ENCODE assay signal across 15 mouse cellular contexts in the genomic region with DNA sequence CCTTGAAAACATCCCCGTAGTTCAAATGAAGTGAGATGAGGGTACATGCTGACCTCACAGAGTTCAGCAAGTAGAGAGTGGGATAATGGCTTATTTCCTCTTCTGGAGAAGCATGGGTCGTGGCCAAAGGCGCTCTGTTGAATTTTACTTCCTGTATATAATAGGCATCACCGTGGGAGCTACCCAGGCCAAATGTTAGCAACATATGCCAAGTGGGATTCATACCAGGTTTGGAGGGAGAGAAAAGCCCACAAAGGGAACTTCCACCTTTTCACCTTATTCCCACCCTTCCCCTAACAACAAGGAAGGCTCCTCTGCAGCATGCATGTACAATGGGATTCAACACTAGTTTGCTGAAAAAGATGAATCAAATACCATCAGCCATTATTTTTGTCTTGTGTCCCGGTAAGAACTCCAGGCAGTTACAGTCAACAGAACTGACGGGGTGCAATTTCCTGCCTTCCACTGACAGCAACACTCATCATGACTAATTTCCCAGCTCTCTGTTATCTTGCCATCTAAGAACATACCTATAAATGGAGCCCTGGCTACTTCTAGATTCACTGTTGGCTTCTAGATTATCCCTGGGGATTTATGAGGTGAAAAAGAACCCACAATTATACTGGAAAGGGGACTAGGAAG. TPM values are rescaled to one million over a fixed set of nuclear protein-coding genes. Genes with fewer than 3 reads are reported as not detected.
DNase-seq lines count a peak whose midpoint lies in the region; ATAC-seq and TF ChIP-seq lines count a peak whose summit lies in the region.
"Had no signal": no experiment of that assay in that cellular context is flagged by ENCODE, and none has a peak within 500 bp of the region (broad histone marks: within the 10 kb centered on the region; RNA-seq: fewer than 3 reads in every experiment).

No protein-coding gene starts in this region.

- H3K4me2 ChIP-seq in lung, embryonic 16.5 days (ENCODE audit: low read depth, low read length) = no peak overlapping the region
- H3K4me2 ChIP-seq in midbrain, postnatal 0 days (ENCODE audit: low read depth, low read length, poor library complexity, severe bottlenecking) = no peak overlapping the region
- H3K4me2 ChIP-seq: hindbrain, embryonic 13.5 days; intestine, embryonic 15.5 days; neural tube, embryonic 13.5 days had no signal

- H3K9ac ChIP-seq in lung, embryonic 16.5 days (ENCODE audit: low read length) = no peak overlapping the region
- no peak overlapping the region for H3K9ac ChIP-seq in midbrain, postnatal 0 days (replicated peaks; ENCODE audit: low read length, poor library complexity, severe bottlenecking)
- H3K9ac ChIP-seq: hindbrain, embryonic 13.5 days; intestine, embryonic 15.5 days; neural tube, embryonic 13.5 days had no signal

- H3K4me3 ChIP-seq in lung, adult 2 months (replicated peaks; ENCODE audit: extremely low read depth, low read depth, low read length) = no peak overlapping the region
- no peak overlapping the region for H3K4me3 ChIP-seq in lung, embryonic 16.5 days (ENCODE audit: low read length)
- H3K4me3 ChIP-seq in midbrain, postnatal 0 days (ENCODE audit: low read depth, low read length) = no peak overlapping the region
- H3K4me3 ChIP-seq: hindbrain, embryonic 13.5 days; intestine, embryonic 15.5 days; neural tube, embryonic 13.5 days had no signal

- WGBS in lung, adult 2 months = 36% methylated on average over 6 of the region's 6 CpGs
- WGBS in lung, embryonic 16.5 days = 44% methylated on average over 6 of the region's 6 CpGs
- WGBS in midbrain, postnatal 0 days = 84% methylated on average over 6 of the region's 6 CpGs

- TF ChIP-seq CTCF in lung, adult 2 months (IDR thresholded peaks at IDR 0.05; ENCODE audit: insufficient read depth, low read length) = no peak
- TF ChIP-seq CTCF in midbrain, postnatal 0 days (IDR thresholded peaks at IDR 0.05) = no peak

- H3K27ac ChIP-seq in lung, embryonic 16.5 days (ENCODE audit: low read length) = peak overlapping the region; percentile 33
- no peak overlapping the region for H3K27ac ChIP-seq in midbrain, postnatal 0 days (ENCODE audit: low read depth, low read length)
- H3K27ac ChIP-seq: hindbrain, embryonic 13.5 days; intestine, embryonic 15.5 days; neural tube, embryonic 13.5 days had no signal

- H3K27me3 ChIP-seq in lung, embryonic 16.5 days (ENCODE audit: control insufficient read depth, insufficient read depth, low read depth, low read length) = no peaks in the 10 kb centered on the region
- H3K27me3 ChIP-seq in midbrain, postnatal 0 days (ENCODE audit: insufficient read depth, low read length) = no peaks in the 10 kb centered on the region
- H3K27me3 ChIP-seq: hindbrain, embryonic 13.5 days; intestine, embryonic 15.5 days; neural tube, embryonic 13.5 days had no signal

- no peaks in the 10 kb centered on the region for H3K9me3 ChIP-seq in lung, embryonic 16.5 days (ENCODE audit: control insufficient read depth, low read length)
- no peaks in the 10 kb centered on the region for H3K9me3 ChIP-seq in midbrain, postnatal 0 days (ENCODE audit: low read length)
- H3K9me3 ChIP-seq: hindbrain, embryonic 13.5 days; intestine, embryonic 15.5 days; neural tube, embryonic 13.5 days had no signal

- H3K4me1 ChIP-seq in lung, adult 2 months (ENCODE audit: control insufficient read depth, insufficient read depth, low read length) = no peaks in the 10 kb centered on the region
- H3K4me1 ChIP-seq in lung, embryonic 16.5 days (replicated peaks; ENCODE audit: control insufficient read depth, insufficient read depth, low read length) = no peaks in the 10 kb centered on the region
- H3K4me1 ChIP-seq in midbrain, postnatal 0 days (ENCODE audit: insufficient read depth, low read length) = no peaks in the 10 kb centered on the region
- H3K4me1 ChIP-seq: hindbrain, embryonic 13.5 days; intestine, embryonic 15.5 days; neural tube, embryonic 13.5 days had no signal

- ATAC-seq in cerebellum, adult (ENCODE audit: insufficient number of reproducible peaks, low FRiP score, low TSS enrichment) = peak; percentile 89
- peak; percentile 56 for ATAC-seq in lung, embryonic 16.5 days (ENCODE audit: low read depth)
- ATAC-seq in midbrain, postnatal 0 days (ENCODE audit: low FRiP score) = no peak
- ATAC-seq: forebrain, embryonic 14.5 days; intestine, embryonic 15.5 days had no signal

- TF ChIP-seq POLR2A in lung, adult 2 months (IDR thresholded peaks at IDR 0.05; ENCODE audit: borderline replicate concordance, extremely low read depth, low read depth, low read length) = no peak

- no peak for DNase-seq in cerebellum, postnatal 4 days (ENCODE audit: low spot score in 2 of 2)
- DNase-seq in lung, adult 18-20 months = peak; percentile 6 to 21
- DNase-seq in lung, adult 2 months = no peak
- no peak for DNase-seq in left cerebral cortex, adult 11 months (ENCODE audit: low spot score)
- DNase-seq in gastrocnemius, postnatal 25 days = no peak
- no peak for DNase-seq in midbrain, postnatal 0 days (ENCODE audit: low spot score)
- DNase-seq: thymus, adult 18-20 months had no signal

- no peaks in the 10 kb centered on the region for H3K36me3 ChIP-seq in lung, embryonic 16.5 days (ENCODE audit: control insufficient read depth, insufficient read depth, low read length)
- no peaks in the 10 kb centered on the region for H3K36me3 ChIP-seq in midbrain, postnatal 0 days (ENCODE audit: insufficient read depth, low read length)
- H3K36me3 ChIP-seq: hindbrain, embryonic 13.5 days; intestine, embryonic 15.5 days; neural tube, embryonic 13.5 days had no signal

RNA-seq across cellular contexts. Expression of a gene that starts 59.4 kb away (rescaled TPM):
- 0.84 and 1.6 TPM in 2 replicates for polyA plus RNA-seq in lung, adult 2 months (2012; rRNA removed)
- polyA plus RNA-seq in lung, embryonic 16.5 days (2015; fragmentation: Nextera tagmentation; extraction: Ambion mirVana) = 0.69 and 1.2 TPM in 2 replicates
- total RNA-seq in gastrocnemius, postnatal 25 days (2021) = 1 to 10 TPM in 1 of 2 experiments, under 1 TPM in 1; 0.59 to 1.1 TPM
- total RNA-seq in midbrain, postnatal 0 days (2014; rRNA removed) = 4.7 and 6.2 TPM in 2 replicates
- polyA plus RNA-seq in midbrain, postnatal 0 days (2015; fragmentation: Nextera tagmentation; extraction: Ambion mirVana) = 1.3 and 1.6 TPM in 2 replicates
- total RNA-seq: megakaryocyte-erythroid progenitor cell, adult 5-6 weeks; monocyte, adult 5-6 weeks had no signal

Comparison
In these comparisons a context has a peak if more than half of its experiments do, and no peak if none do; other contexts are left out.
1. DNase-seq: peak in lung, adult 18-20 months (2 of 2); none in cerebellum, postnatal 4 days (0 of 2), lung, adult 2 months (single experiment), left cerebral cortex, adult 11 months (single experiment), gastrocnemius, postnatal 25 days (single experiment) and midbrain, postnatal 0 days (single experiment).